Mouse (Mus musculus): ENCODE measurements around the gene Gm13090.

- TF ChIP-seq CTCF (IDR thresholded peaks at IDR 0.05; ENCODE audit: low read depth) (no peak), EP300 (IDR thresholded peaks at IDR 0.05; ENCODE audit: low read depth) (no peak)
These were observed 19.5 kb downstream of the Gm13090 start for GRCm38 (mm10) chr4:151108834-151109241.

Data from heart, postnatal 0 days (tissue).